Mouse (Mus musculus): ENCODE data around the gene Ccdc169. TPM values are rescaled to one million over a fixed set of nuclear protein-coding genes. Genes with fewer than 3 reads are reported as not detected.
A peak's percentile ranks its signal among the peaks of the same experiment; 100 is the strongest.

Ccdc169 gene
- total RNA-seq, 4 experiments from 2014 or later = 0.23 to 0.97 (median 0.66) TPM

DNA sequence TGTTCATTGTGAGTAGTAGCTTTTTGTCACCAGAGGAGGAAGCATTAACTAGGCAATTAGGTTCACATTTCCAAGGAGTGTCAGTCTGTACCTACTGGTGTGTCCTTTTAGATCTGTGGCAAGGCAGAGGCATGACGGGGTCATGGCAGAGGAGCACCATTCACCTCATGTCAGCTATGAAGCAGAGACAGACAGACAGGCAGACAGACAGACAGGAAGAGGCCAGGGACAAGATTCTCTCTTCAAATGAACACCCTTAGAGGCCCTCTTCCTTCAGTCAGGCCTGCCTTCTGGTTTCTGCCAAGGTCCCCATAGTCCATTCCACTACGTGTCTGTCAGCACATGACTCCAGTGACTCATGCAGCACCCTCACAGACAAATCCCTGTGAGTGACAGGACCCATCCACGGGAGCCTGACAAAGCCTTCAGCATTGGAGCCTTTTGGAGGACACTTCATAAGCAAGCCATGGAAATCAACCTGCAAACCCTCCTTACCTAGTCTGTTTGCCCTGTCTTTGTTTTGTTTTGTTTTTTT lies 14.7 kb upstream of the Ccdc169 start:
- DNase-seq (ENCODE audit: low spot score in 2 of 2) = no peak

DNA sequence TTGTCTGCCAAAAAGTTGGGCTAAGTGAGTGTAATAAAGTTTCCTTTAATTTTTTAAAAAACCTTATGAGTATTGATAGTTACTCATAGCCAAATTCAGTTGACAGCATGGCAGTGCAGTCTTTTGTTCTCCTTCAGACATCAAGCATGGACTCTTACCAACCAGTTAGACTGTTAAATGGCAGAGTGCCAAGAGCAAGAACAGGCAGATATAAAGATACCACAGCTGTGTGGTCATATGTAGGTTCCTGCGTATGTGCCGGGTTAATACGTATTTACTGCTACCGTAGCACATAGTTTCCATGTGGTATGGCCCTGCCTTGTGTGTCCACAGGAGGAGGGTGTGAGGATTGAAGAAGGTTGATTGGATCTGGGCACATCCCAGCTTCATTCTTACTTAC lies 14.1 kb upstream of the Ccdc169 start:
- no peak for DNase-seq (ENCODE audit: low spot score in 2 of 2)

DNA sequence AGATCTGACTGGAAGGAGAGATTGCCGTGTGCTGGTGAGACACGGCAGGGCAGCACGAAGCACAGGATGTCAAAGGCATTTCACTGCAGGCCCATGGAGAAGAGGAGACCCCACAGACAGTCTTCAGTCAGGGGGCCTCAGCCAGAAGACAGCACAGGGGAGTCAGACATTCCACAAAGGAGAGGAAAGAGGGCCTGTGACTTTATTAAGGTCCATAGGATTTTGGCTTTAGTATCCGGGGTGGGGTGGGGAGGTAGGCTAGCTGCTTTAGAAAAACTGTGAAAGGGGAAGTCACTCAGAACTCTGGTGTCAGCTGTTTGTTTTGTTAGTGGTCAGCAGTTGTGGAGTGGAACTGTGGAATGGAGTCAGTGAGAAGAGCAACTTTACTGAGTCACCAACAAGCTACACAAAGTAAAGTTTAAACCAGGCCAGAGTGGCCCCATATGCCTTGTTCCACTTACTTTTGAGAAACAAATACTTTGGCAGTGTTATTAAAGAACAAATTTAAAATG lies 7.9 kb upstream of the Ccdc169 start:
- DNase-seq (ENCODE audit: low spot score in 2 of 2) = no peak

DNA sequence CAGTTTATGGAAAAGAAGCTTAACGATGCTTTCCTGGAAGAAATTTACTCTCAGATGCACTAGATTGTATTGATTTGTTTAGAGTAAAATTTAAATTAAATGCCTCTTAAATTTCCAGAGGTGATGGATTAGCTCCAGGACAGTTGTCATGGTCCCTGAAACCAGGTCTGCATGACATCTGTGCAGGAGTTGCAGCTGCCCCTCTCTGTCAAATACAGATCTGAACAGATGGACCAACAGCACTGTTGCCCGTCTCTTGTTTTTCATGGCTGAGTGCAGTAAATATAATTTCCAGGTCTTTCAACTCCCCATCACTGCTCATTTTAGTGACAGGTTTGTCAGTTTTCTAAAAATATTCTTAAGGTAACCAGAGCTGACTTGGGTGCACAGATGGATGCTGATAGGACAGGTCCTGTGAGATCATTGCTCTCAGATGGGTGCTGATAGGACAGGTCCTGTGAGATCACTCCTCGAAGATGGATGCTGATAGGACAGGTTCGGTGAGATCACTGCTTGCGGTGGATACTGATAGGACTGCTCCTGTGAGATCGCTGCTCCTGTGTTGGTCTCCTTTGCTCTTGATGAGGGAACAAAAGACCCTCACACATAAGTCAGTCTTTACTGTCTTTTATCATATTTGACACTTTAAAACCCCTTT lies 5.4 kb upstream of the Ccdc169 start:
- DNase-seq (ENCODE audit: low spot score in 2 of 2) = no peak

DNA sequence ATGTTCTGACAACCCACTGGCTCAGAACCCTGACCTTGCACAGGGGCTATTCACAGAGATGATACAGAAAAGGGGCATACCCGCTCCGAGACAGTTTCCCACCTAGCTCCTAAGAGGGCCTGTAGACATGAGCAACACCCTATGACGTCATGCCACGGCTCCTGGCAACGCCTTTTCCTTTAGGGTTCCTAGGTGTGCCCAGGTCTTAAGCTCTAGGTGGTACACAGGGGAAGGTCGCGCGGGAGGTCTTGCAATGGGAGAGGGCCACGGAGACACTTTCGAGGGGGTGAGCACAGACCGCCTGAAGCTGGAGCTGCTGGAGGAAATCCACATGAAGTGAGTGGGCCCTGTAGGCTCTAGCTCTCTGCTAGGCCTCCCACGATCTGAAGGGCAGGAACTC lies 2.7 kb downstream of the Ccdc169 start:
- DNase-seq (ENCODE audit: low spot score in 2 of 2) = no peak

DNA sequence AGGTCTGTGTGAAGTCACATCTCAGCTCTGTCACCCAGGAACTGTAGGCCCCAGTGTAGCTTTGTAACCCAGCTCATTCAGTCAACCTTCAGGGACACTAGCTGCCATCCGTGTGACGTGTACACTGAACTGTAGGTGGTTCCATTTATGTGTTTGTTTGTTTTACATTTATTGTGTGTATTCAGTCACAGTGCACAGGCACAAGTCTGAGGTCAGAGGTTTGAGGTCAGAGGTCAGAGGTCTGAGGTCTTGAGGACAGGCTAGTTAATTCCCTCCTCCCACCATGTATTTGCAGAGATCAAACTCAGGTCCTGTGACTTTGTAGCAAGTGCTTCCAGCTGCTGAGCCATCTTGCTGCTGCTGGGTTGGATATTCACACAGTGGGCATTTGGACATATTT lies 4.3 kb downstream of the Ccdc169 start:
- no peak for DNase-seq (ENCODE audit: low spot score in 2 of 2)

DNA sequence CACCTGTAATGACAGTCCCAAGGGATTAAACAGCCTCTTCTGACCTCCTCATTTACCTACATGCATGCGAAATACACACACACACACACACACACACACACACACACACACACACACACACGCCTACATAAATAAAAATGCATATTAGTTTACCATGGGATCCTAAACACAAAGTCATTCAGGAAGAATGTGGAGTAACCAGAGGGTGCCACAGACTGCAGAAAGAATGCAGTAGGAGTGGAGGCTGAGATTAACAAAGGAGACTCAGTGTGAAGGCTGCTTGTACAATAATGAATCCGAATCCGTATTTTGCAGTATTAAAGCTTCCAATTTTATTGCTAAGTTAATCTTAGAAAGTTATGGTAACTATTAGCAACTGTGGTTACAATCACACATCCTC lies 7.8 kb downstream of the Ccdc169 start:
- DNase-seq (ENCODE audit: low spot score in 2 of 2) = no peak

DNA sequence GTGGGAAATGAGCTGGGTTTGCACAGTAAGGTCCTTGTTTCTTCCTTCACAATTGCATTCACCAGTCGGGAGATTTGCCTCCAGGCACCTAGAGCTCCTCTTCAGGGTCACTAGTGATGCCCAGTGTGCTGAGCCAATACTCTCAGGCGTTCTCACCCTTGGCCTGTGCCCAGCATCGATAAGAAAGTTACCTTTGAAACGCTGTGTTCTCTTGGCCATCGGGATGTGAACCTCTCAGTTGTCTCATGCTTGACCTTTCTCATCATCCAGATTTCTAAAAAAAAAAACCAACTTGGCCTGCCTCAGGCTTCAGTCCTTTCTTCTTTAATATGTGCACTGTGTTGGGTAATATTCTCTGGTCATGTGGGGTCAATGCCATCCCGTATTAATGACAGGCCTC lies 9.3 kb downstream of the Ccdc169 start:
- no peak for DNase-seq (ENCODE audit: low spot score in 2 of 2)

DNA sequence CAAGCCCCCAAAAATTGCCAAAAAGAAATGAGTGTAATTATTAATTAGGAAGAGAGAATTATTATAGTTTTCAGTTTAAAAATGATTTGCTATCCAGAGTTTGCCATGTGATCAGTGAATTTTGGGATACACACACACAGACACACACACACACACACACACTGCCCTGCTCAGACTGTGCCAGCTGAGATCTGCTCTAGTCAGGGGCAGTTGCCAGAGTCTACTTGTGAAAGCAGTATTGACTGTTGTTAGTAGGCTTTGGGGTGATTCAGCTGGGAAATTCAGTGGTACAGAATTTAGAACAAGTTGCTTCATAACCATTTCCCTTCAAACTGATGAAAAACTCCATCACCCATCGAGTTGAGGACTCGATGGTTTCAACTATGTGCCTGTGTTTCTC lies 10.0 kb downstream of the Ccdc169 start:
- DNase-seq (ENCODE audit: low spot score in 2 of 2) = no peak

DNA sequence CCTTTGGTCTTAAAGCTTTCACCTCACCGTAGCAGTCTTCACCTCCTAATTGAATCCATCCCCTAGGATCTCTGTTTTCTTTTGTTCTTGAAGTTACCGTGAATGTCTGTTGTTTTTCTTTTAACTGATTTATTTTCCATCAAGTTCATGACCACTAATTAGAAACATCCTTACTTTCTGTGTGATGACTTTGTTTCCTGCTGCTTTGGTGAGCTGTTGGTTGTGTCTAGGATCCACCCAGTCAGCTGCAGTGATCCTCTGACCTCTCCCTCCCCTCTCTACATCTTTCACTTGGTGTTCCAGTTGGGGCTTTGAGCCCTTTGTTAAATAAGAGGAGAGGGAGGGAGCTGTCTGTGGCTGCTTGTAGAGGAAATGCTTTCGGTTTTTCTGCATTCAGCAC lies 11.0 kb downstream of the Ccdc169 start:
- no peak for DNase-seq (ENCODE audit: low spot score in 2 of 2)

DNA sequence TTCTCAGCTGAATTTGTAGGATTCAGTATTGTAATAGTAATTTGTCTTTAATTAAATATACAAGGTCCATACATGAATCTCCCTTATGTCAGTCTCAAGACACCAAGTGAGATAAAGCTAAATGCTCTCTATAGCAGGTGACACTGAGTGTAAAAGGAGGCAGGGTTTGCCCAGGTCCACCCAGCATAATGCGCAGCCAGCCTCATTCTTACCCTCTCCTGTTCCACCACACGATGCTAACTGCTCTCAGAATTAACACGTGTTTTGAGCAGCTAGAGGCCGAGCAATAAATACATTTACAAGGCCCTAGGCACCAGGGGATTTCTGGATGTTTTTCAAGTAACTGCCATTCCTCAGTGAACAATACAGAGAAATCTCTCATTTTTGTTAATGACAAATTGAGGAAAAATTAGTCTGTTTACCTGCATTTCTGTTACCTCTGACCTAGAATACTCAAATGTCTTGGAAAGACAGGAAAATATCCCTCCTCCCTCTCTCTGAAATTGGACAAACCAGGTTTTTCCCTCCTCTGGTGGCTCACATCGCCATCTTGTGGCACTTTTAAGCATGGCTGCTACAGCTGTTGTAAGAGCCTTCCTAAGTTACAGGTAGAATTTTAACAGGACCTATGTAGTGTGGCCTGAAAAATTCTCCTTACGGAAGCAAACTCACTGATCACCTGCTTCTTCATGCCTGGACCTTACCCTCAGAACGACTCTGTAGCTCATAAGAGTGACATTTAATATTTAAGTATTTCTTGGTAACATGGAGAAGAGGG lies 14.7 kb downstream of the Ccdc169 start:
- DNase-seq (ENCODE audit: low spot score in 2 of 2) = peak; percentile 32 to 62

DNA sequence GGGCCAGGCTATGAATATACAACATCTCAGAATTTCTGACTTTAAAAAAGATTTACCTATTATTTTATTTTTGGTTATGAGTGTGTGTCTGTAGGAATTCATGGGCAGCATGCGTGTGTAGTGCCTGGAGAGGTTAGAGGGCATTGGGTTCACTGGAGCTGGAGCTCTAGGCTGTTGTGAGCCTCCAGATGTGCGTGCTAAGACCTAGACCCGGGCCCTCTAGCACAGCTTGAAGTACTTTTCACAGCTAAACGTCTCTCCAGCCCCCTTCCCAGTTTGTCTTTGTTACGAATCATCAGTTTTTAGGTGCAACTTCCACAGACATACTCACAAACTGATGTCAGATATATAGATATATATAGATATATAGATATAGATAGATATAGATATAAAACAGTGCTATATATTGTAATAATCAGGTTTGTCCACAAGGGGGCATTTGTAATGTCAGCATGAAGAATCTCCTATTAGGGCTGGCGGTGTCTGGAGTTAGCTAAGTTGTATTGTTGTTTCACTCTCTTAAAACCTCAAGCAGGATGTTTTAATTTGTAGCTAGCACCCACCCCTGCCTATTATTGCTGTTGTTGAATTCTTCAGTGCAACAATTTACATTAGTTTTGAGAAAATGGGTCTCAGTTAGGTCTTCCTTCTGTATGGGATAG lies 15.7 kb downstream of the Ccdc169 start:
- DNase-seq (ENCODE audit: low spot score in 2 of 2) = no peak

DNA sequence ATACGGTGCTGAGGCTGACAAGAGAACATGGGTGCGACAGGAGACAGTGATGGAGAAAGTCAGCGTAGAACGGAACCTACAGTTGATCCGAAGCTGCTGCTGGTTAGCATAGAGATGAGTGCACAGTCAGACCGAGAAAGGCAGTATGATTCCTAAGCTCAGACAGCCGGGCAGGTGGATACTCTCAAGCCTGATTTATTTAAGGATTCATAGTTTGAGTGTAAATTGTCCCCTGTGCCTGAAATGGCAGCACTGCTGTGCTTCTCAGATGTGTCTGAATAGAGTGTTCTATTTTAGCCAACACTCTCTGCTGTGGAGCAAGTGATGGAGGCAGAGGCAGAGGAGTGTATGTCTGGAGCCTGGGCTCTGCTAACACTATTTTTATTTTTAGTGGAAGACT lies 17.0 kb downstream of the Ccdc169 start:
- no peak for DNase-seq (ENCODE audit: low spot score in 2 of 2)

DNA sequence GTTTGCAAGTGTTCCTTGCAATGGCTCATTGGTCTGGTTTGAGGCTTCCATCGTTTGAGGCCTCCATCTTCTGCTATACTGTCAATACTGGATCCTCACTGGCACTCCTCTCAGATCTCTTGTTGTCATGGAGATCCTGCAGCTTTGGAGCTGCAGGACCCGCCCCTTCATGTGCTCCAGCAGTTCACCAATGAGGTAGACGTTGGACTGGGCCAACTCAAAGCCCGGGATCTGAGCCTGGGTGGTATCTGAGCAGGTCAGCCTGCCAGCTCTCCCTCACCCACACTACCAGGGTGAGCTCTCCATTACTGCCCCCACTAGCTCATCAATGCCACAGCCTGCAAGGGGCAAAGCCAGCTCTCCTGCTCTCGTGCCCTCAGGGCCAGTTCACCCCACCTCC lies 20.3 kb downstream of the Ccdc169 start:
- DNase-seq (ENCODE audit: low spot score in 2 of 2) = no peak

DNA sequence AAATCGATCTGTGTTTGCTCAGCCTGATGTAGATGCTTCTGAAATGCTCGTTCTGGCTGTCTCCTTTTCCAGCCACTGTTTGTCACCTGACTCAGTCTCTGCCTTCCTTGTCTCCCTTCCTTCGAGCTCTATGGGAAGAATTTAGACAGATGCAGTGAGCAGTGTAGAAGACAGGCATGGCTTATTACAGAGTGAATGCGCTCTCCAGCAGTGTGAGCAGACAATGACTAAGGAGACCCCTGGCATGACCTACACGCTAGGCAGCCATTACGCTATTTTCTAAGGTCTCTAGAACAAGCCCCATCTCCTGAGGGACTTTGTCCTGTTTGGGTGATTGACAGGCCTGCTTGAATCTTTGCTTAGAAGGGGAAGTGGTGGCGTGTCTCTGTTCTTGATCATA lies 24.0 kb downstream of the Ccdc169 start:
- no peak for DNase-seq (ENCODE audit: low spot score in 2 of 2)

DNA sequence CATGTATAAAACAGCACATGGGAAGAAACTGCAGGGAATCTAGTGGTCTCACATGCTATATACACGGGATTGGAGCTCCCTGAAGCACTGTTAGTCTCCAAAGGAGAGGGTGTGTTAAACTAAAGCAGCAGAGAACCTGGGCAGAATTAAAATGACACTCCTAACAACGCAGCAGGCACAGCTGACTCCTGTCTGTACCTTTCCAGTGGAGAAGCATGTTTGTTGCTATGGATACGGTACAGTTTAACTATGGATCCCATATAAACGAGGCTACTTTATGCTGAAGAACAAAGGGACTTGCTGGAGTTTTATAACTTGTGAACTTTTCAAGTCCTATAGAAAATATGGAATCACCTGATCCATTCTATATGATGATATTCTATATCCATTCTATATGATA lies 26.4 kb downstream of the Ccdc169 start:
- no peak for DNase-seq (ENCODE audit: low spot score in 2 of 2)

DNA sequence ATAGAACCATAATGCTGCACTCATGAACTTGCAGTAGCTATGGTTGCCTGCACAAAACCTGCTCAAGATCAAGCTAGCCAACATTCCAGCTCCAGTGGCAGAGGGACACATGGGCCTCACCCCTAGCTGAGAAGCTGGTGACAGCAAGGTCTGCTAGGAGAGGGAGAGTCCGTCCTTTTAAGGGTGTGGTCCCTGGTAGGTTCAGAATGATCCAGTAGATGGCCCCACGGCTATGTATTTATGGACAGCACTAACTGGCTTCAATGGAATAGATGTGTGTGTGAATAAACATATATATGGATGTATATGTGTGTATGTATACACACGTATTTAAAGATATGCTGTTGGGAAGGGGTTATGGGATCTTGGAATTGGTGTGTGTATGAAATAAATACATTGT lies 35.3 kb downstream of the Ccdc169 start:
- DNase-seq (ENCODE audit: low spot score in 2 of 2) = no peak

DNA sequence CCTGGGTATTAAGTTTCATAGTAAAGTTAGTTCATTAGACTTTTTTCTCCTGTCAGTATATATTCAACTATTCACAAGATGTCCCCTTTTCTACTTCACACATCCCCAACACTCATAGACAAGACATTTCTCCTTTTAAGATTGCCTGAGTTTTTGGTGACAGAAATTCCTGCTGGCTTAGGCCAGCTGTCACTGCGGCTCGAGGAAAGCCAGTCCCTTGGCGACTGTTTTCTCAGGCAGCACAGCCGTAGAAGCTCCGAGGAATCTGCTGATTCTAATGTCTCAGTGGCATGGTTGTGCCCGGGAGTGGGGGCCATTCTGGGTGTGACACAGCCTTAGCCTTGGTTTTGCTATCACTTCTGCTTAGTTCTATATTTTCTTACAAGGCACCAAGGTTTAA lies 40.1 kb downstream of the Ccdc169 start:
- no peak for DNase-seq (ENCODE audit: low spot score in 2 of 2)

DNA sequence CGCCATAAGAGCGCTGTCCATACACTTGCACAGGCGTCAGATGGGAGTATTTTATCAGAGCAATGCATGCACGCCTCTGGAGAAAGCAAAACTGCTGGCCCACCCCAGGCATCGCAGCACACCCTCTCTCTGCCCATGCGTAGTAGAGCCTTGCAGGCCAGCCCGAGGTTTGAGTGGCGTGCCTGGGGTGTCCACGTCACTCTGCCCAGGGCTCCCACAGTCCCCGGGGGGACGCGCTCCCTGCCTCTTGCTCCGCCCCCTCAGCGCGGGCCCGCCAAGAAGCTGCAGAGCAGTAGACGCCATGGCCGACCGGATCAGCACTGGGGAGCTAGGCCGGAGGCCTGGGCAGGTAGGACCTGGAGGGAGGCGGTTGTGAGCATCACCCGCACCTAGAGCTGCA lies 44.6 kb downstream of the Ccdc169 start, which contains the start of gene Sohlh2:
Gene Sohlh2, plus strand, starts transcription at position 263 of the 400 bp plus-strand sequence.
- DNase-seq (ENCODE audit: low spot score in 2 of 2) = no peak

DNA sequence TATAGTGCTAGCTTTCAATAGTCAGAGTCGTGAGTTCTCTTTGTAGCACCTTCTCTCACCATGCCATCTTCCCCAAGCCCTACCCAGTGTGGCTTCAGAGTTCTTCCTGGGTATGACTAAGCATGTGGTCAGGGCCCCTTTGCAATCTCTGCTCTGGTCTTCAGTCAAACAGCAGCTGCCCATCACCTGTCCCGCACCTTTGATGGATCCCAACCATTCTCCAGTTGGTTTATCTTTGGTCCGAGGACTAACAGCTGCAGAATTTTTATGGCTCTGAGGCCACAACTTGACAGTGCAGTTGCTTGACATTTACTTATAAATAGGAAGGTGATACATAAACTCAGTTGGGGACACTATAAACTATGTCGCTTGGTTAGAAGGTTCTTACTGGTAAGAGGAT lies 54.5 kb downstream of the Ccdc169 start:
- no peak for DNase-seq (ENCODE audit: low spot score in 2 of 2)

DNA sequence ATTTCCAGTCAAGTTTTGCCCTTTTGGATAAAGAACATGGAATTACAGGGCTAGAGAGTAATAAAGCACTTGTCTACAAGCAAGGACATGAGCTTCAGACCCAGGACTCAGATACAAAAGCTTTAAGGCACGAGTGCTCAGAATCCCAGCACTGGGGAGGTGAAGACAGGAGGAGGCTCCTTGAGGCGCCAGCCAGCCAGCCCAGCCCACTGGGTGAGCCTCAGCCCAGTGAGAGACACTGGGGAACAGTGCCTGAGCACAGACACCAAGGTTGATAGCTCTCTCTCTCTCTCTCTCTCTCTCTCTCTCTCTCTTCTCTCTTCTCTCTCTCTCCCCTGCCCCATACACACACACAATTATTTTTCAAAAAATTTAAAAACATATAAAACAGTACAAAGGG lies 56.2 kb downstream of the Ccdc169 start:
- DNase-seq (ENCODE audit: low spot score in 2 of 2) = no peak

DNA sequence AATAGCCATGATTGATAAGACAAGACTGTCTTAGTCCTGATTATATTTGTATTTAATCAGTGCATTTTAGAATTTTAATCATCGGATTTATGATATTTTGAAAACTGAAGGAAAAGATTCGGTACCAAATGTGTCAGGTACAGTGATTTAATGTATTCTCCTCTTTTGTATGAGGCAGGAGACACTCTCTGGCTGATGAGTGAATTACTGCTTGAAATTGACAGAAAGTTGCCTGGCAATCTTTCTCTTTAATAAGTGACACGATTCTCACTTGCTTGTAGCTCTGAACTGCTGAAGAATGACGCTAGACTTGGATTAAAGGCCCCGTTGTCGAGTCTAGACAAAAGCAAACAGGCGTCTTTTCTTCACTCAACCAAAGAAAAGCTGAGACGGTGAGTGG lies 57.7 kb downstream of the Ccdc169 start:
- no peak for DNase-seq (ENCODE audit: low spot score in 2 of 2)
